Mouse (Mus musculus): ENCODE data around the gene Trim7. TPM values are rescaled to one million over a fixed set of nuclear protein-coding genes. Genes with fewer than 3 reads are reported as not detected.

Gene Trim7
- total and polyA plus RNA-seq, 3 experiments = 0.81 to 1.3 TPM; not detected in 1

- H3K4me1 ChIP-seq (ENCODE audit: control insufficient read depth in 1 of 2, insufficient read depth in 2 of 2, low read length in 2 of 2) = 0 out of 4 replicates have a peak, but pooled peaks cover 0 to 6% of the 10 kb centered on the region in 2 experiments
- H3K27ac ChIP-seq (ENCODE audit: control insufficient read depth, low read depth, low read length) = no peak overlapping the region
- H3K4me3 ChIP-seq (ENCODE audit: control insufficient read depth in 1 of 2, insufficient read depth in 1 of 2, low read depth in 2 of 2, low read length in 2 of 2) = no peak overlapping the region
- DNase-seq (ENCODE audit: low read depth, low spot score) = peak; percentile 91
- H3K9ac ChIP-seq (ENCODE audit: control insufficient read depth, low read depth, low read length, poor library complexity, severe bottlenecking) = no peak overlapping the region
- peaks cover 0 to 4% of the 10 kb centered on the region in 2 experiments; a peak in 1 of 4 replicates for H3K36me3 ChIP-seq (ENCODE audit: control insufficient read depth in 1 of 2, insufficient read depth in 2 of 2, low read length in 2 of 2)
- no peaks in the 10 kb centered on the region for H3K9me3 ChIP-seq (replicated peaks; ENCODE audit: insufficient read depth, low read length)
- H3K79me2 ChIP-seq (ENCODE audit: control insufficient read depth, insufficient read depth, low read length, poor library complexity) = no peaks in the 10 kb centered on the region; the same call in 1 of the 2 replicates
- no peaks in the 10 kb centered on the region for H3K27me3 ChIP-seq (ENCODE audit: control insufficient read depth in 1 of 2, insufficient read depth in 2 of 2, low read length in 2 of 2)
- TF ChIP-seq MAZ (IDR thresholded peaks at IDR 0.05; ENCODE audit: low read depth, low read length) (no peak), CHD2 (IDR thresholded peaks at IDR 0.05; ENCODE audit: low read length) (no peak), TBP (IDR thresholded peaks at IDR 0.05; ENCODE audit: low read depth, low read length) (peak; percentile 77), SMC3 (IDR thresholded peaks at IDR 0.05; ENCODE audit: low read depth, low read length) (peak; percentile 79), UBTF (IDR thresholded peaks at IDR 0.05; ENCODE audit: borderline replicate concordance, insufficient read depth, low read depth, low read length) (no peak), MXI1 (IDR thresholded peaks at IDR 0.05; ENCODE audit: low read depth, low read length) (no peak), TAL1 (IDR thresholded peaks at IDR 0.05; ENCODE audit: low read length) (no peak), POLR2AphosphoS5 (IDR thresholded peaks at IDR 0.05; ENCODE audit: borderline replicate concordance, low read depth, low read length) (no peak), RAD21 (IDR thresholded peaks at IDR 0.05; ENCODE audit: low read depth, low read length) (peak; percentile 95), ZC3H11A (IDR thresholded peaks at IDR 0.05; ENCODE audit: low read depth, low read length) (peak; percentile 79), USF2 (IDR thresholded peaks at IDR 0.05; ENCODE audit: borderline replicate concordance in 1 of 2, insufficient read depth in 1 of 2, low read depth in 1 of 2, low read length in 2 of 2) (no peak), SIN3A (IDR thresholded peaks at IDR 0.05; ENCODE audit: low read length) (peak; percentile 65), MAX (IDR thresholded peaks at IDR 0.05; ENCODE audit: low read length) (peak; percentile 64; the same call in 1 of the 2 replicates), RCOR1 (IDR thresholded peaks at IDR 0.05; ENCODE audit: low read depth, low read length) (no peak), JUND (IDR thresholded peaks at IDR 0.05; ENCODE audit: low read depth, low read length) (no peak), MEF2A (IDR thresholded peaks at IDR 0.05; ENCODE audit: extremely low read depth, insufficient replicate concordance, low read depth, low read length, poor library complexity, severe bottlenecking) (no peak), POLR2AphosphoS2 (IDR thresholded peaks at IDR 0.05; ENCODE audit: low read length) (no peak), MYC (IDR thresholded peaks at IDR 0.05; ENCODE audit: low read depth, low read length) (peak; percentile 82), KAT2A (conservative IDR thresholded peaks at IDR 0.05; ENCODE audit: low read depth, low read length) (no peak), ETS1 (IDR thresholded peaks at IDR 0.05; ENCODE audit: low read depth, low read length) (no peak), CTCF (IDR thresholded peaks at IDR 0.05 in 2 of 3, conservative IDR thresholded peaks at IDR 0.05 in 1 of 3; ENCODE audit: control insufficient read depth in 1 of 3, insufficient read depth in 1 of 3, low read depth in 2 of 3, low read length in 3 of 3, poor library complexity in 1 of 3, severe bottlenecking in 1 of 3) (peak; percentile 73 to 96 (median 76)), MYB (IDR thresholded peaks at IDR 0.05; ENCODE audit: low read depth, low read length) (no peak), GABPA (IDR thresholded peaks at IDR 0.05; ENCODE audit: low read depth, low read length) (no peak), HCFC1 (IDR thresholded peaks at IDR 0.05; ENCODE audit: low read depth, low read length) (no peak), ZNF384 (IDR thresholded peaks at IDR 0.05; ENCODE audit: low read depth, low read length) (no peak), GATA1 (IDR thresholded peaks at IDR 0.05; ENCODE audit: low read depth, low read length) (no peak), ELF1 (IDR thresholded peaks at IDR 0.05; ENCODE audit: low read depth, low read length) (no peak), USF1 (IDR thresholded peaks at IDR 0.05; ENCODE audit: low read depth, low read length) (no peak), EP300 (IDR thresholded peaks at IDR 0.05; ENCODE audit: low read depth in 1 of 2, low read length in 2 of 2) (no peak), CHD1 (IDR thresholded peaks at IDR 0.05; ENCODE audit: low read depth, low read length) (no peak), MAFK (IDR thresholded peaks at IDR 0.05; ENCODE audit: borderline replicate concordance, low read depth, low read length) (no peak), NELFE (IDR thresholded peaks at IDR 0.05; ENCODE audit: low read depth, low read length) (no peak), E2F4 (IDR thresholded peaks at IDR 0.05; ENCODE audit: borderline replicate concordance, low read depth, low read length) (no peak), ZKSCAN1 (IDR thresholded peaks at IDR 0.05; ENCODE audit: low read depth, low read length) (no peak), POLR2A (IDR thresholded peaks at IDR 0.05; ENCODE audit: control insufficient read depth in 1 of 2, insufficient read depth in 1 of 2, low read depth in 1 of 2, low read length in 2 of 2, poor library complexity in 1 of 2) (no peak), BHLHE40 (IDR thresholded peaks at IDR 0.05; ENCODE audit: borderline replicate concordance, low read depth, low read length) (no peak), ZMIZ1 (IDR thresholded peaks at IDR 0.05; ENCODE audit: low read depth, low read length) (no peak)
These were observed 25.5 kb downstream of the Trim7 start for GRCm38 (mm10) chr11:48851270-48851995.
